Mouse (Mus musculus) stomach, embryonic 14.5 days (tissue): ENCODE measurements around the gene St6galnac3. TPM values are rescaled to one million over a fixed set of nuclear protein-coding genes. Genes with fewer than 3 reads are reported as not detected.

Experiments
- ATAC-seq: fragments of 200-750 bp; cut with Nextera tagmentation; 2 replicates; pipeline ENCODE4 v1.8.0; 2017; ENCODE audit warnings: low read depth, moderate TSS enrichment; ENCODE audit not compliant: insufficient number of reproducible peaks, insufficient read depth, low FRiP score
- H3K27ac ChIP-seq: fragments of 300-500 bp; sonication (generic); 2 replicates; pipeline ENCODE4 v1.5.1; 2014; ENCODE audit warnings: mild to moderate bottlenecking, low read length, moderate library complexity, mixed read lengths
- H3K27me3 ChIP-seq: fragments of 300-500 bp; sonication (generic); 2 replicates; pipeline ENCODE4 v1.6.1; 2014; ENCODE audit warnings: low read length, control low read depth, mixed read lengths; ENCODE audit not compliant: control insufficient read depth, insufficient read depth
- H3K36me3 ChIP-seq: fragments of 300-500 bp; sonication (generic); 2 replicates; pipeline ENCODE4 v1.6.1; 2014; ENCODE audit warnings: mild to moderate bottlenecking, control low read depth, low read length, moderate library complexity, mixed read lengths; ENCODE audit not compliant: control insufficient read depth, insufficient read depth
- H3K4me1 ChIP-seq: fragments of 300-500 bp; sonication (generic); 2 replicates; pipeline ENCODE4 v1.6.1; 2014; ENCODE audit warnings: low read length, control low read depth, mixed read lengths; ENCODE audit not compliant: control insufficient read depth, insufficient read depth
- H3K4me2 ChIP-seq: fragments of 300-500 bp; sonication (generic); replicated peaks from 2 replicates; pipeline ENCODE4 v1.6.1; 2014; ENCODE audit warnings: low read depth, low read length, control low read depth
- H3K4me3 ChIP-seq: fragments of 300-500 bp; sonication (generic); 2 replicates; pipeline ENCODE4 v1.5.1; 2014; ENCODE audit warnings: low read depth, low read length, control low read depth
- H3K9ac ChIP-seq: fragments of 300-500 bp; sonication (generic); replicated peaks from 2 replicates; pipeline ENCODE4 v1.6.1; 2014; ENCODE audit warnings: low read depth, mild to moderate bottlenecking, control low read depth, low read length, moderate library complexity, mixed read lengths
- H3K9me3 ChIP-seq: fragments of 300-500 bp; sonication (generic); 2 replicates; pipeline ENCODE4 v1.6.1; 2016; ENCODE audit warnings: low read depth, low read length, control low read depth; ENCODE audit not compliant: control insufficient read depth
- WGBS: fragments of 180-500 bp; shearing (Covaris S2); extraction: QIAGEN DNeasy Blood & Tissue Kit; methylation state at CpG from one replicate; pipeline ENCODE4 v1.1.7; 2014; 5-methylcytosine and 5-hydroxymethylcytosine counted together
- polyA plus RNA-seq: library from polyadenylated mRNA; unstranded; fragments of >200 nt; fragmentation: Nextera tagmentation; extraction: Ambion mirVana; gene quantifications from 2 replicates; pipeline ENCODE4 v1.2.1, GENCODE M21; 2014

St6galnac3 gene
- polyA plus RNA-seq, 1 experiment from 2014 or later = 51.6 TPM

DNA sequence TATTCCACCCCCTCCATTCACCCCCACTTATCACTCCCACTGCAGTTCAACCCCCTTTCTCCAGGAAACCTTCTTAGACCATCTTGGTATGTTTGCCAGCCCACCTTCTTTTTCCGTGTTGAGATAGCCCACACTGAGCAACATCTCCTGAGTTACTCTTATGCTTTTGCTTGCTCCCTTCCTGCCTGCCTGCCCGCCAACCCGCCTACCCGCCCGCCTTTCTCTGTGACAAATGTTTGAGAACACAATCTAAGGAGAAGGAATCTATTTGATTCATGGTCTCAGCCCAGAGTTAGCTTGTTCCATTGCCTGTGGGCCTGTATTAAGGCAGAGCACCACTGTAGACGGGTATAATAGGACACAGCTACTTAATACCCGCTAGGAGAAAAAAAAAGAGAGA, 531.9 kb downstream of the St6galnac3 start:
- Histone ChIP-seq H3K27ac (no peak overlapping the region), H3K4me2 (no peak overlapping the region), H3K36me3 (no peaks in the 10 kb centered on the region), H3K4me3 (no peak overlapping the region), H3K9me3 (no peaks in the 10 kb centered on the region), H3K4me1 (no peaks in the 10 kb centered on the region), H3K27me3 (no peaks in the 10 kb centered on the region), H3K9ac (no peak overlapping the region)
- 74% methylated on average over 7 of the region's 7 CpGs for WGBS
- no peak for ATAC-seq

GRCm38 (mm10) chr3:153190742-153191141, 534.2 kb downstream of the St6galnac3 start:
- WGBS = 50% methylated on average over 2 of the region's 2 CpGs
- H3K27ac ChIP-seq = no peak overlapping the region
- H3K9me3 ChIP-seq = no peaks in the 10 kb centered on the region
- no peak overlapping the region for H3K4me3 ChIP-seq
- no peaks in the 10 kb centered on the region for H3K27me3 ChIP-seq
- no peak overlapping the region for H3K4me2 ChIP-seq
- H3K4me1 ChIP-seq = no peaks in the 10 kb centered on the region
- ATAC-seq = no peak
- H3K36me3 ChIP-seq = no peaks in the 10 kb centered on the region
- H3K9ac ChIP-seq = no peak overlapping the region

- Histone ChIP-seq H3K9me3 (no peaks in the 10 kb centered on the region), H3K36me3 (no peaks in the 10 kb centered on the region), H3K9ac (no peak overlapping the region), H3K4me1 (no peaks in the 10 kb centered on the region), H3K4me3 (no peak overlapping the region), H3K27ac (no peak overlapping the region), H3K4me2 (no peak overlapping the region), H3K27me3 (no peaks in the 10 kb centered on the region)
- WGBS = 92% methylated on average over 6 of the region's 6 CpGs
- ATAC-seq = no peak
Observed at GRCm38 (mm10) chr3:153189685-153190467, 535.1 kb downstream of the St6galnac3 start.

DNA sequence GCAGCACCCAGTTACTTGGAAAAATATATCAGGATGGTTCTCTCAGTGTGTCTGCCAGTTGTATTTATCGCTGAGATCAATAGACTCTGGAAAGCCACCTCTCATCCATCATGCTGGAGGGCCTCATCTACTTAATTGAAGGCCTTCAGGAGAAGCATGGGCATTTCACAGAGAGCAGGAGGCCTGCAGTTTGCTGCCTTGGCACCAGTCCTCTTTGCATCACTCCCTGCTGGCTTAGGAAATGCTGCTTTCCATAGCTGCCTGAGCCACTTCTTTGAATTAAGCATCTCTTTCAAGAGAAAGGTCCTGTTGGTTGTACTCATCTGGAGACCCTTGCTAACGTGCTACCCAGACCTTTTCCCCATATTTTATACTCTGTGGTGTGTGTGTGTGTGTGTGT, 536.8 kb downstream of the St6galnac3 start:
- Histone ChIP-seq H3K36me3 (no peaks in the 10 kb centered on the region), H3K27ac (no peak overlapping the region), H3K4me2 (no peak overlapping the region), H3K4me1 (no peaks in the 10 kb centered on the region), H3K9me3 (no peaks in the 10 kb centered on the region), H3K9ac (no peak overlapping the region), H3K4me3 (no peak overlapping the region), H3K27me3 (no peaks in the 10 kb centered on the region)
- WGBS = 71% methylated on average over 2 of the region's 2 CpGs
- ATAC-seq = no peak

GRCm38 (mm10) chr3:153185117-153185516, 539.9 kb downstream of the St6galnac3 start:
- WGBS = 70% methylated on average over 3 of the region's 3 CpGs
- H3K9me3 ChIP-seq = no peaks in the 10 kb centered on the region
- no peak overlapping the region for H3K4me2 ChIP-seq

DNA sequence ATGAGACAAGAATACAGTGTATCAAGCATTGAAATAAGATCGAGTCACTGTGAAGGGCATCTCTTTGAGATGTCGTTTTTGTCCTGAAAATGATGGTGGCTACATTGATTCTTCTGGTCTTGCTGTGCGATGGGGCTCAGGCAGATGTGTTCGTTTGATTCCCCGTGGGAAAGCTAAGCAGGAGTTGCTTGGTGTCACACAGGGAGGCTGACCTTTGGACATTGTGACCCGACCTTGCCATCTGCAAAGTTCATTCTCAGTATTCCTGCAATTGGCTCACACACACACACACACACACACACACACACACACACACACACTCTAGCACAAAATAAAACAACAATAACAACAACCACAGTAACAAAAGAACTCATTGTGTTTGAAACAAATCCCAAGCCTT, 543.7 kb downstream of the St6galnac3 start:
- no peaks in the 10 kb centered on the region for H3K27me3 ChIP-seq
- no peak overlapping the region for H3K4me3 ChIP-seq
- H3K36me3 ChIP-seq = no peaks in the 10 kb centered on the region
- H3K4me2 ChIP-seq = no peak overlapping the region
- ATAC-seq = no peak
- no peak overlapping the region for H3K9ac ChIP-seq
- no peaks in the 10 kb centered on the region for H3K4me1 ChIP-seq
- H3K9me3 ChIP-seq = no peaks in the 10 kb centered on the region
- no peak overlapping the region for H3K27ac ChIP-seq
- WGBS = 50% methylated on average over 6 of the region's 6 CpGs

More at GRCm38 (mm10) chr3:153185117-153185516, 539.9 kb downstream of the St6galnac3 start:
- Histone ChIP-seq H3K36me3 (no peaks in the 10 kb centered on the region), H3K4me3 (no peak overlapping the region), H3K9ac (no peak overlapping the region), H3K27me3 (no peaks in the 10 kb centered on the region), H3K4me1 (no peaks in the 10 kb centered on the region), H3K27ac (no peak overlapping the region)
- ATAC-seq = no peak

- no peaks in the 10 kb centered on the region for H3K9me3 ChIP-seq
- H3K36me3 ChIP-seq = no peaks in the 10 kb centered on the region
- no peaks in the 10 kb centered on the region for H3K27me3 ChIP-seq
- no peak overlapping the region for H3K27ac ChIP-seq
- ATAC-seq = no peak
- H3K9ac ChIP-seq = no peak overlapping the region
- H3K4me1 ChIP-seq = no peaks in the 10 kb centered on the region
- WGBS = 90% methylated on average over 4 of the region's 4 CpGs
- H3K4me3 ChIP-seq = no peak overlapping the region
- H3K4me2 ChIP-seq = no peak overlapping the region
Observed at GRCm38 (mm10) chr3:153176749-153177148, 548.2 kb downstream of the St6galnac3 start.

DNA sequence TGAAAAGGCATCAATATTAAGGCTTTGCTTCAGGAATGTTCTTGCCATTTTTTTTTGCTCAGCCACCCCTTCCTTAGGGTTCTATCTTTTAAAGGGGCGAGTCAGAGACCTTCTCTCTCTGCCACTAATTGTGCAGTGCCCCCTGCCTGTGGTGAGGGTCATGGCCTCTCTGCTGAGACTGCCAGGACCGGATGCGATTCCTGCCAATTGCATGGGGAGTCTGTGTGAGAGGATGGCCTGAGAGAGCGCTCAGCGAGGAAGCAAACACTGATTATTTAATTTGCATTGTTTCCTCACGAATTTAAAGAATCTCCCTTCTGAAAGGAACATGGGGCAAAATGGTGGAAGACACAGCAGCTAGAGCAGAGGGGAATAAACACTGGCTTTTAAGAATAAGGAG, 548.6 kb downstream of the St6galnac3 start:
- Histone ChIP-seq H3K9me3 (no peaks in the 10 kb centered on the region), H3K4me3 (no peak overlapping the region), H3K9ac (no peak overlapping the region), H3K27ac (no peak overlapping the region), H3K27me3 (no peaks in the 10 kb centered on the region), H3K4me1 (no peaks in the 10 kb centered on the region), H3K4me2 (no peak overlapping the region), H3K36me3 (no peaks in the 10 kb centered on the region)
- ATAC-seq = no peak
- WGBS = 55% methylated on average over 6 of the region's 6 CpGs
